Mouse (Mus musculus): ENCODE measurements at regions not wholly inside any gene's neighbourhood (a gene's known extent, or its start where the extent isn't known, plus 50 kb on each side); places are given as distances from the start of the nearest gene placed in this dataset.

DNA sequence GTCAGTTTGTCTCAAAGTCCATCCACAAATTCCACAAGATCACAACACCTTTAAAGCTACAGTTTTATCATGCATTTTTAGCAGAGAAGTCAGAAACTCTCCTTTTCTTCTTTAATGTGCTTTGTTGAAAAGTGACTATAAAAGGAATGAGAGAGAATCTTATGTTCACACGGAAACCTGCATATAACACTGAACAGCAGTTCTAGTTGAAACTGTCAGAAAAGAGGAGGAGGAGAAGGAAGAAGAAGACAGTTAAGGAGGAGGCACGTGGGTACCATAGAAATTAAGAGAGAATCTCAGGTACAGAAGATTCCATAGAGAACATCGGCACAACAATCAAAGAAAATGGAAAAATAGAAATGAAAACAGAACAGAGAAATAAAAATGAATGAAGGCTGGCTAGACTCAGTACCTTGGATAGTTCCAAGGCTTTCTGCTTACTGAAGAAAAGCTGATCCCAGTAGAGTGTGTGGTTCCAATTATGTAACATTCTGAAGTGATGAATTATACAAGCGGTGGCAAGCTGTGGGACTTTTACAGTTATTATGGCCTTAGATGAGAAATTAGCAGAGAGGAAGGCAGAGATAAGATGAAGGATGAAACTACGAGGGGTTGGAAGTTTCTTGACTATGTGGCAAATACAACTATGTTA, 144.0 kb upstream of the Aco1 start:
- TF ChIP-seq CTCF (conservative IDR thresholded peaks at IDR 0.05; ENCODE audit: insufficient read depth, insufficient read length, low read depth, low read length) (no peak), POLR2A (IDR thresholded peaks at IDR 0.05; ENCODE audit: low read depth, low read length) (no peak)
